Mouse (Mus musculus): ENCODE data around the gene Actr5. TPM values are rescaled to one million over a fixed set of nuclear protein-coding genes. Genes with fewer than 3 reads are reported as not detected.

Actr5 gene
- 5.6 and 7.4 TPM in 2 replicates for polyA plus RNA-seq (2015; fragmentation: Nextera tagmentation; extraction: Ambion mirVana)

DNA sequence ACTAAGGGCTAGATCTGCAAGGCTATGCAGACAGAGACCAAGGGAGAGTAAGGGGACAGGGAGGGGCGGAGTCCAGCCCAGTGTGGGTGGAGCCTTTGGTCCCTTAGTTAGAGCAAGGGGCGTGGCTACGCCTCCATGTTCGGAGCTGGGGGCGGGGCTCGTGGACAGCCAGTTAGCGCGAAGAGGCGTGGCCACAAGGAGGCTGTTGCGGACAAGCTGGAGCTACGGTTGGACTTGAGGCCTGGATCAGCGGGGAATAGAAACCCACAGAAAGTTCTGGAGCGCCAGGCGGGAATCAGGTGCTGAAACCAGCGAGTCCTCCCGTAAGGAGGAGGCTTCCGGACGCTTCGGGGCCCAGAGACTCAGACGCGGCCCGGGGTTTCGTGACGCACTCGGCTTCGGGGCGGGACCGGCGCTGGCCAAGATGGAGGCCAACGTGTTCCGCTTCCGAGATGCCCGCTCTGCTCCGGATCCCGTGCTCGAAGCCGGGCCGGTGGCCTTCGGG lies at the start of gene Actr5:
Gene Actr5 (plus strand): TSS at position 171 of the 505 bp plus-strand sequence.
- no peaks in the 10 kb centered on the region for H3K9me3 ChIP-seq (replicated peaks)
- H3K36me3 ChIP-seq = peaks cover 16% of the 10 kb centered on the region
- peak within 1 kb of the TSS; percentile 90 for H3K27ac ChIP-seq
- peak within 1 kb of the TSS; percentile 65 for H3K9ac ChIP-seq
- H3K4me3 ChIP-seq = peak within 1 kb of the TSS; percentile 95
- 0% methylated on average over 39 of the region's 39 CpGs for WGBS
- H3K4me2 ChIP-seq = peak within 1 kb of the TSS; percentile 91
- peak; percentile 92 for ATAC-seq (replicated peaks; ENCODE audit: insufficient number of reproducible peaks, insufficient read depth, low FRiP score, low read depth)
- H3K27me3 ChIP-seq = peaks cover 25% of the 10 kb centered on the region
- H3K4me1 ChIP-seq (replicated peaks) = peaks cover 15% of the 10 kb centered on the region

DNA sequence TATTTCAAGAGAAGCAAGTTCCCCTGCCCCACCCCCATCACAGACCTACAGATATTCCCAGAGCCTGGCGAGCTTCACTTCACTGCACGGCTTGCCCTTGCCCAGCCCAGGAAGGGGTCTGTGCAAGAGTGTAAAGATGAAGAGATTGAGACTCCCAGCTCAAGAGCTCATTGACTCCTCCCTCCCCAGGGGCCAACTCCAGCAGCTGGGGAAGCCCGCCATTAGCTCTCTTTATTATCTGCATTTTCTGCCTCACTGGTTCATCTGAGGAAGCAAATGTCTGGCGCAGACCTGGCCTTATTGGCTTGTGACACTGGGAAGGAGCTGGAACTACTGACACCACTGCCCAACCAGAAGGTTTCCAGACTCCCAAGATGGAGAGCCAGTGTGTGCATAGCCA lies 44.7 kb upstream of the Actr5 start:
- no peak for ATAC-seq (replicated peaks; ENCODE audit: insufficient number of reproducible peaks, insufficient read depth, low FRiP score, low read depth)
- Histone ChIP-seq H3K27ac (no peak overlapping the region), H3K4me2 (no peak overlapping the region), H3K9me3 (replicated peaks) (no peaks in the 10 kb centered on the region), H3K4me1 (replicated peaks) (no peaks in the 10 kb centered on the region), H3K4me3 (no peak overlapping the region), H3K36me3 (no peaks in the 10 kb centered on the region), H3K27me3 (no peaks in the 10 kb centered on the region), H3K9ac (no peak overlapping the region)
- 29% methylated on average over 4 of the region's 4 CpGs for WGBS

DNA sequence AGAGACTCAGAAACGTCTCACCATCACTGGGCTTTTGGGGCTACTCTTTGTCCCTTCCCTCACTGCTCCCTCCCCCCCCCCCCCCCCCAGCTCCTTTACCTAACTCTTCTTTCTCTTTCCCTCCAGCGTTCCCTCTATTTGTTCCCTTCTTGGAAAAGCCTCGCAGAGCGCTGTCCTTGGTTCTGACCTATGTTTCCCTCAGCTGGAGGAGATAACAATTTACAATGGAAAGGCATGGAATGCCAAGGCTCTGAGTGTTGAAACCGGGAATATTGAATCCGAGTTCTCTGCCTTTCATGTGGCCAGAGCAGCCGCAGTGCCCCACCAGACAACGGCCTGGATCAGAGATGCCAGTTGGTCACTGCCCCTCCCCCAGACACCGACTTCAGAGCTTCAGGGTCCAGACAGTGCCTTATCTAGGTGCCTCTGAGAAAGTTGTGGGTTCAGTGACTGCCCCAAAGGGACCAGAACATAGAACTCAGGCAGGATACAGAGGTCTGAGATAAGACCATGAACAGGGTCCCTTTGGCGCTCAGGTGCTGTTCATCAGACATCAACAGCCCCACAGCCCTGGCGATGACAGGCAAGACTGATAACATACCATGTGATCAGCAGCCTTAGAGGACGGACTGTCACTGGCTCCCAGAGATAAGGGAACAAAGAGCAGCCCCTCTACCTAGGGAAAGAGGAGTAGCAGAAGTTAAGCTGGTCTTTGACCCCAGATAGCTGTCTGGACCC lies 39.9 kb upstream of the Actr5 start:
- 3% methylated on average over 12 of the region's 12 CpGs for WGBS
- Histone ChIP-seq H3K27ac (no peak overlapping the region), H3K4me3 (no peak overlapping the region), H3K4me2 (no peak overlapping the region), H3K9ac (no peak overlapping the region), H3K9me3 (replicated peaks) (no peaks in the 10 kb centered on the region), H3K36me3 (no peaks in the 10 kb centered on the region), H3K4me1 (replicated peaks) (no peaks in the 10 kb centered on the region), H3K27me3 (no peaks in the 10 kb centered on the region)
- no peak for ATAC-seq (replicated peaks; ENCODE audit: insufficient number of reproducible peaks, insufficient read depth, low FRiP score, low read depth)

DNA sequence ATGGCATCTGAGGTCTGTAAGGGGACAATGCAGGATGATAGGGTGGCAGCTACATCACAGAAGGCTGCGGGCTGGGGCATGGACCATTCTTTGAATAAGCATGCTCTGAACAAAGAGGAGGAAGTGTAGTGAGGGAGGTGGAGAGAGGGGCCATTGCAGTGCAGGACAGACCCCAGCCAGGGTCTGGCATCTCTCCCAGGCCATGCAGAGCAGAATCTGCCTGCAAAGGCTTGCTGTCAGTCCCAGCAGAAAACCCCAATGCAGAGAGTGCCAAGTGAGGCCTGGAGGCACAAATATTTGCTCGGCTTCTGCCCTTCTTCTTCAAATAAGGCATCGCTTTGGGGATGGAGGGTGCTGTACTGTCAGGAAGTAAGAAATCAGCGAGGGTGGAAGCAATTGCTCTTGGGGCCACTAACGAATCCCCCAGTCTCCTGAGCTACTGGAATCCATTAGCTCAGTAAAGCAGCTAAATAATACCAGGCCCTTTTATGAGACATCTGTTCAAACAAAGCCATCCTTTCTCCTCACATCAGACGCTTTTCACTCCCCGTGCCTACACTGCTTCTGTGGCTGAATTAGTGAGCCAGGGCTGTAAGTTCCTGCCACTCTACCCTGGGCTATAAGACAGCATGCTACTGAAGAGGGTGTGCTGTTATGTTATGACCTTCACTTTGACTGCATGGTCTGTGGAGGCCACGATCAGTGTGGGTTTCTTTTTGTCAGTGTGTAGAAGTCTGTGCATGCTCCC lies 36.0 kb upstream of the Actr5 start:
- no peak for ATAC-seq (replicated peaks; ENCODE audit: insufficient number of reproducible peaks, insufficient read depth, low FRiP score, low read depth)
- 52% methylated on average over 8 of the region's 8 CpGs for WGBS
- H3K27me3 ChIP-seq = no peaks in the 10 kb centered on the region
- no peak overlapping the region for H3K4me3 ChIP-seq
- H3K4me2 ChIP-seq = no peak overlapping the region
- no peak overlapping the region for H3K27ac ChIP-seq
- H3K36me3 ChIP-seq = no peaks in the 10 kb centered on the region
- H3K4me1 ChIP-seq (replicated peaks) = no peaks in the 10 kb centered on the region
- H3K9me3 ChIP-seq (replicated peaks) = no peaks in the 10 kb centered on the region
- no peak overlapping the region for H3K9ac ChIP-seq

DNA sequence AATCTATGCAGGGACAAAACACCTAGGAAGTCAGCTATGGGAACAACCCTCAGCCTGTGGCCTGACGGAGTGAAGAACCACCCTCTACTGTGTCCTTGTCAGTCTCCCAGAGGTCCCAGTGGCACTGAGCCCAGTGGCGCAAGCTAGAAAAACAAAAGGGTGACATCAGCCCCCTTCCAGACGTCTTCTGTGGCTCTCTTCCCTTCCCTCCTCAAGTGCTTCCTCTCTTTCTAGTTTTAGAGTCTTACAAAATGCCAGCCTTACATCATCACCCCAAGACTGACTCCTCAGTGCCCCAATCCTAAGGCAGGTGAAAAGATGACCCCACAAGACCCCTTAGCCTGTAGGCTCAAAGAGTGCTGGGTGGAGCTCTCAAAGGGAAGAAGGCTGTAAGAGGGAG lies 34.2 kb upstream of the Actr5 start:
- Histone ChIP-seq H3K27ac (no peak overlapping the region), H3K4me1 (replicated peaks) (no peaks in the 10 kb centered on the region), H3K9me3 (replicated peaks) (no peaks in the 10 kb centered on the region), H3K4me2 (no peak overlapping the region), H3K9ac (no peak overlapping the region), H3K36me3 (no peaks in the 10 kb centered on the region), H3K4me3 (no peak overlapping the region), H3K27me3 (peaks cover 9% of the 10 kb centered on the region)
- 41% methylated on average over 3 of the region's 3 CpGs for WGBS
- no peak for ATAC-seq (replicated peaks; ENCODE audit: insufficient number of reproducible peaks, insufficient read depth, low FRiP score, low read depth)

DNA sequence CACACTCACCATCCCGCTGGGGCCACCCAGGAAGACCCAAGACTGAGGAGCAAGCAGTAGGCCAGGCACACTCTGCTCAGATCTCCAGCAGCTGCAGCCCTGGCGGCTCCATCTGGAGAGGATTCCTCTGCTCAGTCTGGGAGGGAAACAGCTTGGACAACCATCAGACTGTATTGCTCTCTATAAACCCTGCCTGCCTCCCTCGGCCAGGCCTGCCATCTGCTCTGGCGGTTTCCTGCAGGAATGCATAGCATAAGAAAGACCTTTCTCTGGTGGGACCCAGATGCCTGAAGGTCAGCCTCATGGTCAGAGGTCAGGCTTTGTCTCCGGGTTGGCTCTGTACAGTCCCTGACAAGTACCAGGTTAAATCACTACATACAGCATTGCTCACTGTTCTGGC lies 33.4 kb upstream of the Actr5 start:
- ATAC-seq (replicated peaks; ENCODE audit: insufficient number of reproducible peaks, insufficient read depth, low FRiP score, low read depth) = no peak
- H3K9me3 ChIP-seq (replicated peaks) = no peaks in the 10 kb centered on the region
- WGBS = 38% methylated on average over 5 of the region's 5 CpGs

DNA sequence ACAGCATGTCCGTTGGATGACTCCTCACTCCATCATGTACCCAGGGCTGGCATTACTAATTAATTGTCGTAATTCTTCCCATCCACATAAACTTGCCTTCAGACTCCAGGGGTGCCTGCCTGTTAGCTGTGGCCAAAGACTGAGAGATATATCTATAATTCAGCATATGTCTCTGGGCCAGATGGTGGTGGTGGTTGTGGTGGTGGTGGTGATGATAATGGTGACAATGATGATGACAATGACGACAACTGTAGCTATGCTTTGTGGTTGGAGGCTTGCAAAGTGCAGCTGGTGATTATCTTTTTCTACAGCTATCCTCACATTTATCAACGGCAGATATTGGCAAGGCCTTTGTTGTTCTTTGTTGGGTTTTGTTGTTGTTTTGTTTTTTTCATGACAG lies 31.3 kb upstream of the Actr5 start:
- ATAC-seq (replicated peaks; ENCODE audit: insufficient number of reproducible peaks, insufficient read depth, low FRiP score, low read depth) = no peak
- Histone ChIP-seq H3K4me3 (no peak overlapping the region), H3K36me3 (no peaks in the 10 kb centered on the region), H3K9me3 (replicated peaks) (no peaks in the 10 kb centered on the region), H3K9ac (no peak overlapping the region), H3K27ac (no peak overlapping the region), H3K27me3 (peaks cover 30% of the 10 kb centered on the region), H3K4me1 (replicated peaks) (no peaks in the 10 kb centered on the region), H3K4me2 (no peak overlapping the region)
- WGBS = 71% methylated on average over 4 of the region's 4 CpGs

More for the DNA sequence above, 33.4 kb upstream of the Actr5 start:
- Histone ChIP-seq H3K9ac (no peak overlapping the region), H3K4me2 (no peak overlapping the region), H3K27me3 (peaks cover 17% of the 10 kb centered on the region), H3K36me3 (no peaks in the 10 kb centered on the region), H3K4me3 (no peak overlapping the region), H3K4me1 (replicated peaks) (no peaks in the 10 kb centered on the region), H3K27ac (no peak overlapping the region)

DNA sequence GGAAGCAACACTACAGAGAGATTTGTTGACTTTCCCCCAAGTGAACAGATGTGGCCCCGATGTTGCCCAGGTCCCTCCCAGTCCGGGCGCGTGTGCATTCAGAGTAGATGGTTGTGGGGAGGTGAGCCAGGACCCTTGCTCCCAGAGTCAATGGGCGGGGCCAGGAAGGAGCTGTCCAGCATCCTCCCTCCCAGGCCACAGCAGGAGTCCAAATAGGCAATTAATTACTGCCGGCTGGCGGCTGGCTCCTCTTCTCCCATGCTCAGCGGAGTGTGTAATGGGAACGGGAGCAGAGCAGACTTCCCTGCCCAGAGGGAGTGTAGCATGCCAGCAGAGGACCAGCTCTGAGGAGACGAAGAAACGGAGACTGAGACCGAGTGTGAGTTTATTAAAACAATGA lies 29.6 kb upstream of the Actr5 start:
- no peak overlapping the region for H3K4me2 ChIP-seq
- WGBS = under 1% methylated on average over 12 of the region's 12 CpGs
- no peak; the same call in 1 of the 2 replicates for ATAC-seq (replicated peaks; ENCODE audit: insufficient number of reproducible peaks, insufficient read depth, low FRiP score, low read depth)
- H3K27ac ChIP-seq = no peak overlapping the region
- no peaks in the 10 kb centered on the region for H3K9me3 ChIP-seq (replicated peaks)
- H3K4me3 ChIP-seq = no peak overlapping the region
- no peaks in the 10 kb centered on the region for H3K4me1 ChIP-seq (replicated peaks)
- no peaks in the 10 kb centered on the region for H3K36me3 ChIP-seq
- peaks cover 48% of the 10 kb centered on the region for H3K27me3 ChIP-seq
- no peak overlapping the region for H3K9ac ChIP-seq

DNA sequence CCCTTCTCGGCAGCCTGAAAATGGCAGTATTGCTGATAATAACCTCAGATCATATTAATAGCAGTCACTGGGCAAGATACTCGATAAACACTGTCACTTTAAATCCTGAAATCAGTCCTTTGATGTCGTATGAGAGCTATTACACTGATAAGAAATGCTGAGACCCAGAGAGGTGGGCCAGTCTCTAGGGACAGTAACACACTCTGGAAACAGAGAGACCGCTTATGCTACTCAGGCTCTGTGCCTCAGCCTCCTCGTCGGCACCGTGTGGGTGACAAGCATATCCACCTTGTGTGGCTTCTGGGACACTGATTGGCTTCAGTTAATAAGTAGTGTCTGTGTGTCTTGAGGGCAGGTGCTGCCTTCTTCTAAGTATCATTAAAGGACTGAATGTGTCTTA lies 29.1 kb upstream of the Actr5 start:
- peaks cover 52% of the 10 kb centered on the region for H3K27me3 ChIP-seq
- no peak overlapping the region for H3K27ac ChIP-seq
- no peaks in the 10 kb centered on the region for H3K4me1 ChIP-seq (replicated peaks)
- no peaks in the 10 kb centered on the region for H3K36me3 ChIP-seq
- no peak overlapping the region for H3K9ac ChIP-seq
- no peak overlapping the region for H3K4me2 ChIP-seq
- no peak overlapping the region for H3K4me3 ChIP-seq
- 28% methylated on average over 7 of the region's 7 CpGs for WGBS
- no peaks in the 10 kb centered on the region for H3K9me3 ChIP-seq (replicated peaks)
- ATAC-seq (replicated peaks; ENCODE audit: insufficient number of reproducible peaks, insufficient read depth, low FRiP score, low read depth) = no peak

DNA sequence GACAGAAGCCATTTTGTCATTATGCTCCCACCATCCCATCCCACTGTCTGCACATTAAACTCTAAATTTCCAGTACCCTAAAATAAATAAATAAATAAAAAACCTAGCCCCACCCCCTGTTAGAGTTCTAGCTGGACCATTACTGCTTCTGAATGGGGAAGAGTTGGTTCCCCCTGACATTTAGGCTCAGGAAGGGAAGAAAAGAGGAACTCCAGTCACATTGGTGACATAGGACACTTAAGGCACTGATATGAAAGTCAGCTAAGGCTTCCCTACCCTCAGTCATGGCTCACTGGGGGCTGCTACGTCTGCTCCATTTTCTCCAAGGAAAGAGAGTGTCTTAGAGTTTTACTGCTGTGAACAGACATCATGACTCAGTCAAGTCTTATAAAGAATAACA lies 27.9 kb upstream of the Actr5 start:
- H3K27ac ChIP-seq = no peak overlapping the region
- no peak overlapping the region for H3K4me3 ChIP-seq
- H3K4me1 ChIP-seq (replicated peaks) = no peaks in the 10 kb centered on the region
- H3K27me3 ChIP-seq = peaks cover 62% of the 10 kb centered on the region
- no peak overlapping the region for H3K4me2 ChIP-seq
- no peaks in the 10 kb centered on the region for H3K9me3 ChIP-seq (replicated peaks)
- 47% methylated on average over 1 of the region's 1 CpGs for WGBS
- no peaks in the 10 kb centered on the region for H3K36me3 ChIP-seq
- no peak overlapping the region for H3K9ac ChIP-seq
- no peak for ATAC-seq (replicated peaks; ENCODE audit: insufficient number of reproducible peaks, insufficient read depth, low FRiP score, low read depth)

DNA sequence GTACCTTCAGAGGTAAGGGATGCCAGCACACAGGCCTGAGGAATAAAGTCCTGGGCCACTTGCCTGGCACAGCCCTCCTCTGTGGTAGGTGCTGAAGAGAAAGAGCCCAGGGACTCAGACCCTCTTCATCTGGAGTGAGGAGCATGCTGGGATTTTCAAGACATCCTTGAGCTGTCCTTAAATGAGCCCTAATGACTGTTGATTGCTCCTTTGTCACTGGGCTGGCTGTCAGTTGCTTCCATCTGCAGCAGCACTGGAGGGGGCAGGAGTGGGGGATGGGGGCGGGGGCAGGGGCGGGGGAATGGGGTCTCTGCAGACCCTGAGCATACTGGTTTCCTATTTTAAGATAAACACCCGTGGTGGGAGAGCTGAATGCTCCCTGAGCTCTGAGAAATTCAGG lies 24.2 kb upstream of the Actr5 start:
- H3K27me3 ChIP-seq = peaks cover 79% of the 10 kb centered on the region
- H3K9ac ChIP-seq = no peak overlapping the region
- 26% methylated on average over 3 of the region's 3 CpGs for WGBS
- ATAC-seq (replicated peaks; ENCODE audit: insufficient number of reproducible peaks, insufficient read depth, low FRiP score, low read depth) = no peak
- H3K4me3 ChIP-seq = no peak overlapping the region
- no peaks in the 10 kb centered on the region for H3K4me1 ChIP-seq (replicated peaks)
- no peaks in the 10 kb centered on the region for H3K36me3 ChIP-seq
- H3K27ac ChIP-seq = no peak overlapping the region
- H3K9me3 ChIP-seq (replicated peaks) = no peaks in the 10 kb centered on the region
- H3K4me2 ChIP-seq = no peak overlapping the region
